Mouse (Mus musculus) CD4-positive helper T cell, adult 2 months (primary cell): ENCODE measurements around the gene Spaca1.
"Not testable (repeated sequence)": the region's sequence is repeated elsewhere in the genome, so short reads cannot be mapped to it uniquely, and the experiment has no call there.

Source experiments
- DNase-seq: peaks from one replicate; pipeline ENCODE4 v3.0.0-alpha.2; 2012; ENCODE audit warnings: low read depth, missing footprints, low spot score

The Spaca1 gene

GRCm38 (mm10) chr4:34049571-34050255 is at the start of gene Spaca1:
Gene Spaca1, minus strand, starts transcription at chr4:34050191.
- DNase-seq = peak; percentile 40

- DNase-seq = not testable (repeated sequence)
Measured at GRCm38 (mm10) chr4:34087286-34087685, 37.3 kb upstream of the Spaca1 start.

GRCm38 (mm10) chr4:34081064-34081463 is 31.1 kb upstream of the Spaca1 start:
- no peak for DNase-seq

- DNase-seq = no peak
Measured at GRCm38 (mm10) chr4:34069002-34069401, 19.0 kb upstream of the Spaca1 start.

GRCm38 (mm10) chr4:34058320-34058719 is 8.3 kb upstream of the Spaca1 start:
- DNase-seq = no peak

- no peak for DNase-seq
Measured at GRCm38 (mm10) chr4:34026771-34027170, 23.2 kb downstream of the Spaca1 start.

GRCm38 (mm10) chr4:34021456-34021855 is 28.5 kb downstream of the Spaca1 start:
- no peak for DNase-seq

- no peak for DNase-seq
Measured at GRCm38 (mm10) chr4:33996382-33996781, 53.6 kb downstream of the Spaca1 start.

GRCm38 (mm10) chr4:33992687-33993086 is 57.3 kb downstream of the Spaca1 start:
- peak; percentile 31 for DNase-seq

- DNase-seq = peak; percentile 58
Measured at GRCm38 (mm10) chr4:33988466-33989089, 61.4 kb downstream of the Spaca1 start.
